Mouse (Mus musculus): ENCODE measurements around the gene Psmd1.
A peak's percentile ranks its signal among the peaks of the same experiment; 100 is the strongest.

The Psmd1 gene

GRCm38 (mm10) chr1:86058856-86059769 is 5.1 kb upstream of the Psmd1 start:
- peak; percentile 89 for DNase-seq (ENCODE audit: low read depth, low spot score)

GRCm38 (mm10) chr1:86062523-86062922 is 1.7 kb upstream of the Psmd1 start:
- peak; percentile 13 for DNase-seq (ENCODE audit: low read depth, low spot score)

- DNase-seq (ENCODE audit: low read depth, low spot score) = no peak
Measured at GRCm38 (mm10) chr1:86076565-86076964, 12.4 kb downstream of the Psmd1 start.

- DNase-seq (ENCODE audit: low read depth, low spot score) = no peak
Measured at GRCm38 (mm10) chr1:86094413-86094812, 30.2 kb downstream of the Psmd1 start.

GRCm38 (mm10) chr1:86105054-86105453 is 40.9 kb downstream of the Psmd1 start:
- DNase-seq (ENCODE audit: low read depth, low spot score) = no peak

- no peak for DNase-seq (ENCODE audit: low read depth, low spot score)
Measured at GRCm38 (mm10) chr1:86111779-86112178, 47.6 kb downstream of the Psmd1 start, which contains the start of gene Htr2b. Gene Htr2b (minus strand): TSS chr1:86111970.

GRCm38 (mm10) chr1:86114141-86114540 is 50.0 kb downstream of the Psmd1 start:
- DNase-seq (ENCODE audit: low read depth, low spot score) = no peak

GRCm38 (mm10) chr1:86119549-86119948 is 55.4 kb downstream of the Psmd1 start:
- DNase-seq (ENCODE audit: low read depth, low spot score) = no peak

- DNase-seq (ENCODE audit: low read depth, low spot score) = no peak
Measured at GRCm38 (mm10) chr1:86126036-86126435, 61.8 kb downstream of the Psmd1 start.

- DNase-seq (ENCODE audit: low read depth, low spot score) = no peak
Measured at GRCm38 (mm10) chr1:86133337-86133736, 69.2 kb downstream of the Psmd1 start, which contains the start of gene Gm21972. Gene Gm21972 (plus strand): TSS chr1:86133637.

GRCm38 (mm10) chr1:86135315-86135714 is 71.1 kb downstream of the Psmd1 start:
- DNase-seq (ENCODE audit: low read depth, low spot score) = no peak

GRCm38 (mm10) chr1:86141081-86141480 is 76.9 kb downstream of the Psmd1 start:
- no peak for DNase-seq (ENCODE audit: low read depth, low spot score)

GRCm38 (mm10) chr1:86143165-86143564 is 79.0 kb downstream of the Psmd1 start:
- no peak for DNase-seq (ENCODE audit: low read depth, low spot score)

- no peak for DNase-seq (ENCODE audit: low read depth, low spot score)
Measured at GRCm38 (mm10) chr1:86144001-86144944, 80.1 kb downstream of the Psmd1 start.

- DNase-seq (ENCODE audit: low read depth, low spot score) = no peak
Measured at GRCm38 (mm10) chr1:86146293-86146692, 82.1 kb downstream of the Psmd1 start.

GRCm38 (mm10) chr1:86147557-86147956 is 83.4 kb downstream of the Psmd1 start:
- no peak for DNase-seq (ENCODE audit: low read depth, low spot score)

- no peak for DNase-seq (ENCODE audit: low read depth, low spot score)
Measured at GRCm38 (mm10) chr1:86148161-86148560, 84.0 kb downstream of the Psmd1 start.

GRCm38 (mm10) chr1:86150929-86151328 is 86.7 kb downstream of the Psmd1 start:
- DNase-seq (ENCODE audit: low read depth, low spot score) = no peak

GRCm38 (mm10) chr1:86151376-86151775 is 87.2 kb downstream of the Psmd1 start:
- no peak for DNase-seq (ENCODE audit: low read depth, low spot score)

GRCm38 (mm10) chr1:86152618-86153017 is 88.4 kb downstream of the Psmd1 start:
- peak; percentile 18 for DNase-seq (ENCODE audit: low read depth, low spot score)

GRCm38 (mm10) chr1:86154133-86154823 is 90.1 kb downstream of the Psmd1 start, which contains the start of gene Armc9:
Gene Armc9 (plus strand): TSS chr1:86154780.
- peak; percentile 97 for DNase-seq (ENCODE audit: low read depth, low spot score)

Data from CD4-positive helper T cell, adult 2 months (primary cell).